Mouse (Mus musculus) forebrain, embryonic 15.5 days (tissue): ENCODE measurements around the gene Sh3bp5l. TPM values are rescaled to one million over a fixed set of nuclear protein-coding genes. Genes with fewer than 3 reads are reported as not detected.
"Not testable (repeated sequence)": the region's sequence is repeated elsewhere in the genome, so short reads cannot be mapped to it uniquely, and the experiment has no call there.

Experiments used
- ATAC-seq: fragments of 200-750 bp; cut with Nextera tagmentation; replicated peaks from 2 replicates; pipeline ENCODE4 v1.8.0; 2017; ENCODE audit warnings: mild to moderate bottlenecking, moderate TSS enrichment, moderate library complexity
- H3K27ac ChIP-seq: fragments of 300-500 bp; sonication (generic); replicated peaks from 2 replicates; pipeline ENCODE4 v1.5.1; 2015; ENCODE audit warnings: mild to moderate bottlenecking, inconsistent platforms
- H3K27me3 ChIP-seq: fragments of 300-500 bp; sonication (generic); 2 replicates; pipeline ENCODE4 v1.6.1; 2015; ENCODE audit warnings: inconsistent platforms
- H3K36me3 ChIP-seq: fragments of 300-500 bp; sonication (generic); 2 replicates; pipeline ENCODE4 v1.6.1; 2015; ENCODE audit warnings: mild to moderate bottlenecking, inconsistent platforms
- H3K4me1 ChIP-seq: fragments of 300-500 bp; sonication (generic); 2 replicates; pipeline ENCODE4 v1.6.1; 2015; ENCODE audit warnings: inconsistent platforms
- H3K4me2 ChIP-seq: fragments of 300-500 bp; sonication (generic); replicated peaks from 2 replicates; pipeline ENCODE4 v1.6.1; 2015; ENCODE audit warnings: mild to moderate bottlenecking, inconsistent platforms
- H3K4me3 ChIP-seq: fragments of 300-500 bp; sonication (generic); 2 replicates; pipeline ENCODE4 v1.5.1; 2015; ENCODE audit warnings: mild to moderate bottlenecking, inconsistent platforms
- H3K9ac ChIP-seq: fragments of 300-500 bp; sonication (generic); replicated peaks from 2 replicates; pipeline ENCODE4 v1.6.1; 2015; ENCODE audit warnings: mild to moderate bottlenecking, inconsistent platforms
- H3K9me3 ChIP-seq: fragments of 300-500 bp; sonication (generic); 2 replicates; pipeline ENCODE4 v1.6.1; 2016; ENCODE audit warnings: inconsistent platforms
- WGBS: fragments of 180-500 bp; shearing (Covaris S2); methylation state at CpG from one replicate; pipeline ENCODE4 v1.1.7; 2015; ENCODE audit warnings: mixed read lengths; 5-methylcytosine and 5-hydroxymethylcytosine counted together
- polyA plus RNA-seq: library from polyadenylated mRNA; unstranded; fragments of >200 nt; fragmentation: Nextera tagmentation; extraction: Ambion mirVana; gene quantifications from 2 replicates; pipeline ENCODE4 v1.2.1, GENCODE M21; 2015

The Sh3bp5l gene
- polyA plus RNA-seq, 1 experiment from 2014 or later = 54.9 TPM

DNA sequence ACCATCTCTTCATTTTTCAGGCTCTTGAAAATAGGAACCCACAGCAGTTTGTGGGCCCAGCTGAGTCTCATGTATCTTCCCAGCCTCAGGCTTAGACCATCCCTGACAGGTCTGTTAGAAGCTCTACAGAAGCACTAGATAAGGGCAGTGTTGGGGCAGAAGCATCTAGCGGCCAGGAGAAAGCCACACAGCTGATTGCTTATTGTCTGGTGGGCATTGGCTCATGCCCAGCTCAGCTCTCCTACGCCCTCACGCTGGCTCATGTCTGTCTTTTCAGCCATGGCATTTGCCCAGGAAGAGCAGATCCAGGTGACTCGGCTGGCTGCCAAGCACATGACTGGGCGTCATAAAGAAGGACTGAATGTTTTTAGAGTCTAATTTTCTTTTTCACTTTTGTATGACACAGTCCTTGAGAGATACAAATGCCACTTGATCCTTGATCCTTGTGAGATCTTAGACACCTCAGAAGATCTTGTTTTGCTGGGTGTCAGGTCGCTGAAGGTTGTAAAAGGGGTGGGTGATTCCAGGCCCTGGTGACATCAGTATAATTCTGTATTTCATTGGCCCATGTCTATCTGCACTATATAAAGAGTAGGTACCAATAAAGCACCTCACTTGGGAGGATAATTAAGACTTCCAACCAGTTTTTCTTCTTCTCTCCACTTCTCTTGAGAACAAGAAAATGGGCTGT is 27.5 kb downstream of the Sh3bp5l start:
- H3K9ac ChIP-seq = no peak overlapping the region
- no peaks in the 10 kb centered on the region for H3K9me3 ChIP-seq
- H3K27me3 ChIP-seq = no peaks in the 10 kb centered on the region
- H3K4me3 ChIP-seq = no peak overlapping the region
- ATAC-seq = no peak
- no peaks in the 10 kb centered on the region for H3K4me1 ChIP-seq
- no peak overlapping the region for H3K4me2 ChIP-seq
- no peaks in the 10 kb centered on the region for H3K36me3 ChIP-seq
- no peak overlapping the region for H3K27ac ChIP-seq
- WGBS = 85% methylated on average over 6 of the region's 6 CpGs

DNA sequence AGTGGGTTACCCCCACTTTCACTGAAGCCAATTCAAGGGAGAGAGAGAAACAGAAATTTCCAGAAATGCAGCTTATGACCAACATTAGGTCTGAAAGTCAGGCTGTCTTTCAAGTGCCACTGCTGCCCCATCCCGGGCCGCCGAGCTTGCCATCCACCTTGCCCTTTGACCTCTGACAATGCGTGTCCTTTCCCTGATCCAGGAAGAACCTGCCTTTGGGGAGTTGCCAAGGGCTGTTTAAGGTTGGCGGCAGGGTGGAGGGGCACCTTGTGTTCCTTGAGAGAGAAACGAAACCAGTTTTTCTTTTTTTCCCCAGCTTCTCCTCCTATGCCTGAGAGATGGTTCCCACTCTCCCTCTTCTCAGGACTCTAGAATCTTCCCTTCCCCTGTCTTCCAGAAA is 32.0 kb downstream of the Sh3bp5l start:
- no CpG with 5 or more reads among the region's 6 CpGs for WGBS
- not testable (repeated sequence) for H3K27ac ChIP-seq, ATAC-seq

DNA sequence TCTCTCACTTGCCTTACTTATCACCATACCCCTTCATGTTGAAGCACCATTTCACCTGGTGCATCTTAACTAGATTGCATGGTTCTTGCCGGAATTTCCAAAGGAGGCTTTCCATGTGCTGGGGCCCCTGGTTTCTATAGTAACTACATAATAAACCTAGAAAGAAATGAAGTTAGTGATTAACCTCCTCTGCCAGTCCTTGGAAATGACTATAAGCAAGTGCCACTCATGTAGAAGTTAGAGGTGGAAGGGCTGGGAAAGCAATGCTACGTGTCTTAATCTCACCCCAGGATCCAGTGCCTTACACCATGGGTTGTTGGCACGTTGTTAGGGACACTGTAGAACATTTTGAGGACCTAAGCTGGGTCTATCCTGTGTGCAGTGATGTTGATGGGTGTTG is 33.9 kb downstream of the Sh3bp5l start:
- H3K4me3 ChIP-seq = no peak overlapping the region
- no peak for ATAC-seq
- no peaks in the 10 kb centered on the region for H3K9me3 ChIP-seq
- H3K9ac ChIP-seq = no peak overlapping the region
- no peak overlapping the region for H3K27ac ChIP-seq
- WGBS = 64% methylated on average over 3 of the region's 3 CpGs
- no peaks in the 10 kb centered on the region for H3K27me3 ChIP-seq
- no peak overlapping the region for H3K4me2 ChIP-seq
- no peaks in the 10 kb centered on the region for H3K4me1 ChIP-seq
- H3K36me3 ChIP-seq = no peaks in the 10 kb centered on the region

More for the DNA sequence above, 32.0 kb downstream of the Sh3bp5l start:
- H3K9me3 ChIP-seq, H3K4me3 ChIP-seq, H3K4me1 ChIP-seq, H3K4me2 ChIP-seq, H3K27me3 ChIP-seq, H3K9ac ChIP-seq, H3K36me3 ChIP-seq: not testable (repeated sequence)

DNA sequence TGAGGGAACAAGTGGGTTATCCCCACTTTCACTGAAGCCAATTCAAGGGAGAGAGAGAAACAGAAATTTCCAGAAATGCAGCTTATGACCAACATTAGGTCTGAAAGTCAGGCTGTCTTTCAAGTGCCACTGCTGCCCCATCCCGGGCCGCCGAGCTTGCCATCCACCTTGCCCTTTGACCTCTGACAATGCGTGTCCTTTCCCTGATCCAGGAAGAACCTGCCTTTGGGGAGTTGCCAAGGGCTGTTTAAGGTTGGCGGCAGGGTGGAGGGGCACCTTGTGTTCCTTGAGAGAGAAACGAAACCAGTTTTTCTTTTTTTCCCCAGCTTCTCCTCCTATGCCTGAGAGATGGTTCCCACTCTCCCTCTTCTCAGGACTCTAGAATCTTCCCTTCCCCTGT is 35.7 kb downstream of the Sh3bp5l start:
- H3K27me3 ChIP-seq, H3K4me2 ChIP-seq, H3K27ac ChIP-seq, ATAC-seq, H3K36me3 ChIP-seq, H3K9me3 ChIP-seq, H3K4me1 ChIP-seq, H3K9ac ChIP-seq, H3K4me3 ChIP-seq: not testable (repeated sequence)
- WGBS = no CpG with 5 or more reads among the region's 6 CpGs

DNA sequence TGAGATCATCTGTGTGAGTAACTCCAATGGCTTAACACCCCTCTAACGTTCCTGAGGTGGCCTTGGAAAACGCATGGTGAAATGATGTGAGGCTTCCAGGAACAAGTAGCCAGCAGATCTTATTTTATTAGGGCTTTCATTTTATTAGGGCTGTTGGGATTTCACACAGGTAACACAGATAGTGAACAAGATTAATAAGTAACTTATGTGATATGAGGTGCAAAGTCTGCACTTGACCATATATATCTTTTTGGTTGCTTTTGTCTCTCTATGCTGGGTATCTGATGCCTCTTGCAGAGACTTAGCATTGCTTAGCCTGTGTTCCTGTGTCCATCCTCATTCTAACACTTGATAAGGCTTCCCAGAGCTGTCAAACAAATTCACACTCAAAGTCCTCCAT is 46.7 kb downstream of the Sh3bp5l start:
- Histone ChIP-seq H3K27me3 (no peaks in the 10 kb centered on the region), H3K4me3 (no peak overlapping the region), H3K9ac (no peak overlapping the region), H3K9me3 (no peaks in the 10 kb centered on the region), H3K4me1 (no peaks in the 10 kb centered on the region), H3K4me2 (no peak overlapping the region), H3K36me3 (no peaks in the 10 kb centered on the region), H3K27ac (no peak overlapping the region)
- no peak for ATAC-seq
- 91% methylated on average over 2 of the region's 2 CpGs for WGBS

DNA sequence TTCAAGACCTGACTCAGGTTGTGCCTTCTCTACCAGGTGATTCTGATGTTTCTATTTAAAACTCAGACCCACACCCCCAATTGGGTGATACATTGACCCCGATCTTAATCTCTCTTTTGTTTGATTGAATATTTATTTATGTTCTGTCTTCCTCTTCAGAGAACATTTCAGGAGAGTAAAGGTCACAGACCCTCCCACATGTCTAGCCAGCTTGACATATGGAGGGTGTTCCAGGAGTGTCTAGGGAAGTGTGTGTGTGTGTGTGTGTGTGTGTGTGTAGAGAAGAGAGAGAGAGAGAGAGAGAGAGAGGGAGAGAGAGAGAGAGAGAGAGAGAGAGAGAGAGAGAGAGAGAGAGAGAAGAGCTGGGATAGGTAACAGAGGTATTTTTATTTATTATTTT is 47.2 kb downstream of the Sh3bp5l start:
- Histone ChIP-seq H3K9me3 (no peaks in the 10 kb centered on the region), H3K4me2 (no peak overlapping the region), H3K4me3 (no peak overlapping the region), H3K4me1 (no peaks in the 10 kb centered on the region), H3K27me3 (no peaks in the 10 kb centered on the region), H3K36me3 (no peaks in the 10 kb centered on the region), H3K9ac (no peak overlapping the region), H3K27ac (no peak overlapping the region)
- WGBS = 82% methylated on average over 1 of the region's 1 CpGs
- no peak for ATAC-seq

DNA sequence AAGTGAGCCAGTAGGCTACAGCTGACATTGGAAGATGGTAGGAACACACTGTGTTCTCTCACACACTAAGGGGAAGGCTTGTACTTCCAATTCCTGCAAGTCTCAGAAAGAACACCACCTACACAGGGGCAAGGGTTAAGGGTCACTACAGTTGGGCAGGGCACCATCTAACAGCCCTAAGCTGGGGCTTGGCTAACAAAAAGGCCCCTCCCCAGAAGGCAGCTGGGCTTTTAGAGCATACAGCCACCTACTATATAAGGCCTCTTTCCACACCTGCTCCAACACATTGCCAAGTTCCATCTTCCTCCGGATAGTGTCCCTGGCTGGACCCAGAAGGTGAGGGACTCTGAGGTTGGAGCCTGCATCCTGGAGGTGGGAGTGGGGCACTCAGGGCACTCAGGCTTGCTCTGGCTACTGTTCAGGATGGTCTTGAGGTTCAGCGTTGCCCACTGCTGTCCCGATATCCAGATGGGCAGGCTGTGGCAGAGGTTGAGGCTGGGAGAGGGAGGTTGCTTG is 48.3 kb downstream of the Sh3bp5l start, which contains the start of gene Lypd8:
TSS of gene Lypd8 (plus strand) at position 281 of the 516 bp plus-strand sequence.
- Histone ChIP-seq H3K27ac (no peak within 1 kb of the TSS), H3K4me1 (no peaks in the 10 kb centered on the region), H3K27me3 (no peaks in the 10 kb centered on the region), H3K9me3 (no peaks in the 10 kb centered on the region), H3K36me3 (no peaks in the 10 kb centered on the region), H3K4me2 (no peak within 1 kb of the TSS), H3K4me3 (no peak within 1 kb of the TSS), H3K9ac (no peak within 1 kb of the TSS)
- 91% methylated on average over 3 of the region's 3 CpGs for WGBS
- no peak for ATAC-seq

DNA sequence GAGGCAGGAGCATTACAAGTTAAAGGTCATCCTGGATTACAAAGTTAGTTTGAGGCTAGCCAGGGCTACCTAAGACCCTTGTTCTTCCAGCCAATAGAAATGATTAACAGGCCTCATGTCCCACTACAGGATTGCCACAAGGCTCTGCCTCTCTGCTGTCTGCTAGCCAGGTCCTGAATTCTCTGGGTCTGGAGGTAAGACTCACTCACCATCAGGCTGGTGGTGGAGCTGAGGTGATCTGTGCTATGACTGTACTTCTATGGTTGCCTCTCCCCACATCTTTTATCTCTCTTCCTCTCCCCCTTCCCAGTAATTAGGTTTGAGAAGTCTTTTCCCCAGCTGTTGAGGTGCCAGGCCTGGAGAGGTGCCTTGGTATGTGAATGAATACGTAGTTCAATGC is 49.0 kb downstream of the Sh3bp5l start:
- WGBS = 87% methylated on average over 1 of the region's 1 CpGs
- Histone ChIP-seq H3K4me2 (no peak overlapping the region), H3K27me3 (no peaks in the 10 kb centered on the region), H3K9ac (no peak overlapping the region), H3K4me1 (no peaks in the 10 kb centered on the region), H3K27ac (no peak overlapping the region), H3K36me3 (no peaks in the 10 kb centered on the region), H3K9me3 (no peaks in the 10 kb centered on the region), H3K4me3 (no peak overlapping the region)
- ATAC-seq = no peak

DNA sequence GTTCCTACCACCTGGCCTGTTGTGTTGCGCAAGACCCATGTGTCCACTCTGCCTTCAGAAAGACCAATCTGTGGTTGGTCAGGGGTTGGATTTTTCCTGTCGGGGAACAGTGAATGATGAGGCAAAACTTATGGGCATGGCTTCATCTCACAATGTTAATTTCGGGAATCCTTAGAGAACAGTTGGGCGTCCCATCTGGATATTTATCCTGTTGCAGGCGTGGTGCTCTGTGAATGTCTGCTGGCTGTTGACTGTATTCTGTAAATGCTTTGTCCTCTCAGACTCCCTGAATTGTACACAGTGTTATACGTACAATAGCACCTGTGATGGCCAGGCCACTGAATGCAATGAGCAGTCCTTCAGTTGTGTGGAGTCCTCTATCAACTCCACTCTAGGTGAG is 51.9 kb downstream of the Sh3bp5l start:
- ATAC-seq = 0 out of 2 replicates have a peak, but pooled peaks have one; percentile 26
- H3K27ac ChIP-seq = no peak overlapping the region
- H3K27me3 ChIP-seq = no peaks in the 10 kb centered on the region
- 80% methylated on average over 6 of the region's 6 CpGs for WGBS
- H3K4me1 ChIP-seq = no peaks in the 10 kb centered on the region
- no peak overlapping the region for H3K4me3 ChIP-seq
- H3K36me3 ChIP-seq = no peaks in the 10 kb centered on the region
- H3K9ac ChIP-seq = no peak overlapping the region
- H3K9me3 ChIP-seq = no peaks in the 10 kb centered on the region
- H3K4me2 ChIP-seq = no peak overlapping the region

Other genes starting within 250 kb of the Sh3bp5l start
- gene Gm12248, start 237.6 kb upstream of the Sh3bp5l start, polyA plus RNA-seq = not detected in 2 replicates
- 147 TPM in 2 replicates for gene Cnot8, start 226.6 kb upstream of the Sh3bp5l start, polyA plus RNA-seq
- 12.7 and 15.9 TPM in 2 replicates for gene Gemin5, start 162.2 kb upstream of the Sh3bp5l start, polyA plus RNA-seq
- gene Mrpl22, start 159.1 kb upstream of the Sh3bp5l start, polyA plus RNA-seq = 106 and 107 TPM in 2 replicates
- gene Igtp, start 131.2 kb upstream of the Sh3bp5l start, polyA plus RNA-seq = 1.3 and 1.5 TPM in 2 replicates
- 0.55 and 0.86 TPM in 2 replicates for gene Irgm2, start 131.1 kb upstream of the Sh3bp5l start, polyA plus RNA-seq
- not detected in 2 replicates for gene 4930438A08Rik, start 55.9 kb upstream of the Sh3bp5l start, polyA plus RNA-seq
- 34.0 and 34.3 TPM in 2 replicates for gene Zfp692, start 23.7 kb upstream of the Sh3bp5l start, polyA plus RNA-seq
- 39.0 and 40.6 TPM in 2 replicates for gene Zfp672, start 385 bp upstream of the Sh3bp5l start, polyA plus RNA-seq
- gene Lypd8, start 48.3 kb downstream of the Sh3bp5l start, polyA plus RNA-seq = 0.15 TPM in 1 of 2 replicates, not detected in the other
- gene 1810065E05Rik, start 90.4 kb downstream of the Sh3bp5l start, polyA plus RNA-seq = not detected in 2 replicates
- gene Gm12253, start 101.8 kb downstream of the Sh3bp5l start, polyA plus RNA-seq = not detected in 2 replicates
- gene Lypd9, start 122.2 kb downstream of the Sh3bp5l start, polyA plus RNA-seq = not detected in 2 replicates
- not detected in 2 replicates for gene Olfr30, start 131.5 kb downstream of the Sh3bp5l start, polyA plus RNA-seq
- not detected in 2 replicates for gene Olfr332, start 161.8 kb downstream of the Sh3bp5l start, polyA plus RNA-seq
- gene Olfr331, start 171.8 kb downstream of the Sh3bp5l start, polyA plus RNA-seq = not detected in 2 replicates
- not detected in 2 replicates for gene Olfr330, start 204.1 kb downstream of the Sh3bp5l start, polyA plus RNA-seq
- gene Olfr329-ps, start 215.7 kb downstream of the Sh3bp5l start, polyA plus RNA-seq = not detected in 2 replicates
- gene Olfr328, start 224.9 kb downstream of the Sh3bp5l start, polyA plus RNA-seq = 0.10 TPM in 1 of 2 replicates, not detected in the other
- gene Olfr224, start 239.8 kb downstream of the Sh3bp5l start, polyA plus RNA-seq = not detected in 2 replicates
- gene Olfr325, start 247.0 kb downstream of the Sh3bp5l start, polyA plus RNA-seq = not detected in 2 replicates